Mouse (Mus musculus): Measurements from ENCODE around the gene Mms19.

DNA sequence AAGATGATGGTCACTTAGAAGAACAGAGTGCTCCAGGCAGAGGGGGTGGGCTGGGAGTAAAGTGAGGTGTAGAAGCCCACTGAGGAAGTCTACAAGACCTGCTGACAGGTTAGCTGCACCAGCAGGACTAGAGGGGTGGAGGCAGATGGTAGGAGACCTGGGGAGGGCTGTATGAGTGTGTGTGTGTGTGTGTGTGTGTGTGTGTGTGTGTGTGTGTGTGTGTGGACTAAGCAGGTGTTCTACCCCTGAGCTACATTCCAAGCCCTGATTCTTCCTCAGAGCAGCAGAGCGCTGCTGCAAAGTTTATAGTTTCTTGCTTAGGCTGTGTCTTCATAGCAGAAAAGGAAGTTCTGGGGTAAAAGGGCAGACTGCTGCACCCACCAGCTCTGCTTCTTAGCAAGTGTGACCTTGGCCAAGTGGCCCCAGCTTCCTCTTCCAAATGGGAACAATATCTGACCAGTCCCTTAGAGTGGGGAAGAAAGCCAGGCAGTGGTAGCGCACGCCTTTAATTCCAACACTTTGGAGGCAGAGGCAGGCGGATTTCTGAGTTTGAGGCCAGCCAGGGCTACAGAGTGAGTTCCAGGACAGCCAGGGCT, 18.8 kb upstream of the Mms19 start:
- TF ChIP-seq CTCF (IDR thresholded peaks at IDR 0.05; ENCODE audit: insufficient read depth, low read length): no peak
- no peak for TF ChIP-seq POLR2A (IDR thresholded peaks at IDR 0.05; ENCODE audit: borderline replicate concordance, extremely low read depth, low read depth, low read length)

Data from lung, adult 2 months (tissue).